Mouse (Mus musculus) adrenal gland, postnatal 25 days (tissue): ENCODE results near the gene Fto. TPM values are rescaled to one million over a fixed set of nuclear protein-coding genes. Genes with fewer than 3 reads are reported as not detected.

Experiments used
- DNase-seq: peaks from one replicate; pipeline ENCODE4 v3.0.0; 2021; ENCODE audit warnings: mixed read lengths
- total RNA-seq: library from RNA; stranded (reverse); gene quantifications from 2 replicates; pipeline ENCODE4 v1.2.3, GENCODE M21; 2021

The Fto gene
- total RNA-seq, 1 experiment from 2014 or later = 82.7 TPM

- DNase-seq = no peak
Measured at GRCm38 (mm10) chr8:91455591-91455990, 142.3 kb downstream of the Fto start.

DNA sequence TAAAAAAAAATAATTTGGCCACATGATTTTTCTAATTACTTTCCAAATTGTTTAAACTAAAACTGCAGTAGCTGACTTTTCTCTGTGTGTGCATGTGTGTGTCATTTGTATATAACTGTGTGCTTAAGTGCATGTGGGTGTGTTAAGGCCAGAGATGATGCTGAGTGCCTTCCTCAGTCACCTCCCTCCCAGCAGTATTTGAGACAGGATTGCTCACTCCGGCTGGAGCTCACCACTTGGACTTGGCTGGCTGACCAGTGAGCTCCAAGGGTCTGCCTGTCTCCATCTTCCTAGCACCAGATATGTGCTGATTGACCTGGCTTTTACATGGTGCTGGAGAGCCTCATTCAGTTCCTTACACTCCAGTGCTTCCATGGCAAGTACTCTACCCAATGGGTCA, 144.7 kb downstream of the Fto start:
- no peak for DNase-seq

- no peak for DNase-seq
Measured at GRCm38 (mm10) chr8:91460965-91461364, 147.6 kb downstream of the Fto start.

GRCm38 (mm10) chr8:91463757-91464156, 150.4 kb downstream of the Fto start:
- DNase-seq = no peak

GRCm38 (mm10) chr8:91467463-91467862, 154.1 kb downstream of the Fto start:
- no peak for DNase-seq

- DNase-seq = no peak
Measured at GRCm38 (mm10) chr8:91467881-91468534, 154.7 kb downstream of the Fto start.

- no peak for DNase-seq
Measured at GRCm38 (mm10) chr8:91469441-91469840, 156.1 kb downstream of the Fto start.

- no peak for DNase-seq
Measured at GRCm38 (mm10) chr8:91474731-91475279, 161.5 kb downstream of the Fto start.

GRCm38 (mm10) chr8:91476988-91477387, 163.7 kb downstream of the Fto start:
- DNase-seq = no peak

- DNase-seq = no peak
Measured at GRCm38 (mm10) chr8:91477471-91477870, 164.1 kb downstream of the Fto start.

- no peak for DNase-seq
Measured at GRCm38 (mm10) chr8:91482511-91482910, 169.2 kb downstream of the Fto start.

GRCm38 (mm10) chr8:91486394-91486793, 173.1 kb downstream of the Fto start:
- no peak for DNase-seq

GRCm38 (mm10) chr8:91487456-91487855, 174.1 kb downstream of the Fto start:
- DNase-seq = no peak

DNA sequence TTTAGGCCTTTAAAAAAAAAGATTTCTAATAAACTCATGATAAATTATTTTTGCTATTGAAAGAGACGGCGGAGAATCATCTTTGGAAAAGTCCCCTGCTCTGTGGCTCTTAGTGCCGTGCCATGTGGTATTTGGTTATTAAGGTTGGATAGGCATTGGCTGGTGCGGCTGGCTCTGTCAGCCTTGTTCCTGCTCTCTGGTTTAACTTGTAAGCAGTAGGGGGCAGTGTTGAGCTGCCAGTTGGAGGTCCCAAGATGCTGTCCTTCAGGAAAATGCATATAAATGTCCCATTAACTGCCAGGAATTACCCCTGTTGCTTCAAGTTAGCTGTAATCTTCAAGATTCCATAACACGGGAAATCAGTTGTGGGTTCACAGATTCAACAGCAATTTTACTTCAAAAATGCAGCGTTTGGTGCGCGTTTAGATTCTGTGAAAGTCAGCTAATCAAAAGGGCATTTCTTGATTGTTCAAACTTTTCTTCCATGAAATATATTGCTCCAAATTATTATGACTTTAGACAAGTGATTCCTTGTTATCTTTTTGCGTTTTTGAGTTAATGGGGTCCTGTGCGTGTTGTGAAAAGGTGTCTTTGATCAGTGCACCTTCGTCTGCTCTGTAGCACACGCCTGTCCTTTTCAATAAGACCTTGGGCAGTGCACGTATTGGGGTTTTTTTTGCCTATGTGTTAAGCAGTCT, 174.9 kb downstream of the Fto start:
- peak; percentile 67 for DNase-seq

DNA sequence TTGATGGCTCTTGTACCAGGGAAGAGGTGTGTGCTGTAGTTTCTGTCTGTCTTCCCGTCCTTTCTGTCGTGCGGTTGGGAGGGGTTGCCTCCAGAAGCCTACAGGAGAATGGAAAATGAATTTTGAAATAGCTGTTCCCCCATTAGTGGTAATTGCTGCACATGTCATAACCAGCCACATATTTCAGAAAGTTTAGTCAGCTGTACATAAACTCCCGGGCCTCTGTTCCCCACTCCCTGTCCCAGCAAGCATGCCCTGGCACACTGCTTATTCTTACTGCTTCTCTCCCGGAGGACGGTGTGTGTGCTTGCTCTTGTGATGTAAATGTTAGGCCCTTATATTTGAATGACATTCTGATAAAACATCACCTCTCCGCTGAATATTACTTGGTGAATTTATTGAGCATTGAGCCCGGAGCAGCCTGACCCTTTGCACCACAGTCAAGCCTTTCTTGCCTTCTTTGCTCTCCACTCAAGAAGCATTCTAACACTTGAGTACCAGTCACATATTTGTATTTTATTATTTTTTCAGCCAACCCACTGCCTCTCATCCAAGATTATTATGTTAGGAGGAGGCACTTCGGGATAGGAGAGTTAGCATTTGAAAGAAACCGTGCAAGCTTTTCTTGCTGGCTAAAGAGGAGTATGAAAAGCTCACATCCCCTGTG, 175.6 kb downstream of the Fto start:
- DNase-seq = no peak

GRCm38 (mm10) chr8:91490065-91490464, 176.7 kb downstream of the Fto start:
- DNase-seq = no peak

GRCm38 (mm10) chr8:91493373-91493772, 180.0 kb downstream of the Fto start:
- DNase-seq = no peak

- DNase-seq = no peak
Measured at GRCm38 (mm10) chr8:91494501-91495259, 181.4 kb downstream of the Fto start.

DNA sequence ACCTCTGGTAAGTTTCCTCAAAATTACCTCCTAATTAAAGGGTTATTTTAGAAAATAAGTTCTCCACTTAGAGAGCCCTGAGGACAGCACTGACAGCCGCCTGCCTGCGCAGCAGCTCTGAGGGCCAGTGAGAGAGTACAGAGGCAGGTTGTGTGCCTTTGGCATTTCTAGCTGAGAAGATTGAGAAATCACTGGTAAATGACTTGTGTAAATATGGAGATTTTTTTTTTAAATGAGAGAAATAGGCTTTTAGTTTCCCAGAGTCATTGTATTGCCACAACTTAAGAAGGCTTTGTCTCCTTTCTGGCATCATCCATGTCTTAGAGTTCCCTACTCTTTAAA, 181.9 kb downstream of the Fto start:
- no peak for DNase-seq

- no peak for DNase-seq
Measured at GRCm38 (mm10) chr8:91496000-91496399, 182.7 kb downstream of the Fto start.

DNA sequence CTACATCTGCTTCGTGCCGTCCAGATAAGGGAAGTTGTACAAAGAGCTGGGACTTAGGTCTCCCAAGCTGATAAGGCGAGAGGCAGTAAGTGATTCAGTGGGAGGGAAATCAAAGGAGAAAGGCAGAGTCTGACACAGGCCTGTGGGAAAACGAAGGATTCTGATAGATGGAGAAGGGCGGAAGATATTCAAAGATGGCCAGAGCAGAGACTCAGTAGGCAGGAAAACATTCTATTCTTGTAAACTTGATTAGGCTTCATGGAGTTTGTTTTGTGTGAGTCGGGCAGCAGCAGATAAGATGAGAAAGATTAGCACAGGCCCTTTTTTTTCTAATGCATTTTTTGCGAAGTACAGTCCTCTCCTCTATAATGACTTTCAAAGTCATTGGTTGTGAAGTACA, 183.6 kb downstream of the Fto start:
- no peak for DNase-seq

- no peak for DNase-seq
Measured at GRCm38 (mm10) chr8:91498611-91499010, 185.3 kb downstream of the Fto start.

- DNase-seq = no peak
Measured at GRCm38 (mm10) chr8:91499303-91499702, 186.0 kb downstream of the Fto start.
